Mouse (Mus musculus) lung, adult 2 months (tissue): Measurements from ENCODE around the gene Fam78a.

Experiments used
- CTCF ChIP-seq: fragments of 200-500 bp; IDR thresholded peaks from 2 replicates; pipeline ENCODE4 v1.5.1; 2011; ENCODE audit warnings: mild to moderate bottlenecking, low read length, control low read depth; ENCODE audit not compliant: insufficient read depth
- POLR2A ChIP-seq: fragments of 200-500 bp; IDR thresholded peaks from 2 replicates; pipeline ENCODE4 v1.6.1; 2011; ENCODE audit warnings: low read depth, mild to moderate bottlenecking, control low read depth, low read length, borderline replicate concordance; ENCODE audit errors: extremely low read depth

DNA sequence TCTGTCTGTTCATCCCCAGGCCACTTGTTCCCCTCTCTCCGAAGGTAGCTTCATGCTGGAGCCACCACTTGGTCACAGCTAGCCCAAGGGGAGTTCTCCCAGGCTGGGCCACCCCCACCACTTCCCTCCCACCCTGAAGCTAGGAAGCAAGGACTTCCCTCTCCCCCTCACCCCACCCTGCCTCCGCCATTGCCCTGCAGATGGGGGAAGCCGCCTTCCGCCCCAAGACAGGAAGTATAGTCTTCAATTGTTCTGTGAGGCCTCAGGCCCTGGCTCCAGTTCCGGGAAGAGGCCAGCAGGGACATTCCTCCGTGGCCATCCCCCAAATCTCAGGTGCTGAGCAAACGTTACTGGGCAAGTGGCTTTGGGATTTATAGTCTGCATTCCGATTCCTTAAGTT lies 6.1 kb downstream of the Fam78a start:
- TF ChIP-seq POLR2A, result no peak
- TF ChIP-seq CTCF, result no peak
